Mouse (Mus musculus): ENCODE measurements around the gene Htr5a.

The Htr5a gene

GRCm38 (mm10) chr5:27841701-27842295 lies at the start of gene Htr5a:
Gene Htr5a (plus strand): TSS chr5:27842149.
- DNase-seq (ENCODE audit: low read depth, low spot score), result peak; percentile 82

- no peak for DNase-seq (ENCODE audit: low read depth, low spot score)
These were observed 49.8 kb upstream of the Htr5a start for GRCm38 (mm10) chr5:27792173-27792470.

- DNase-seq (ENCODE audit: low read depth, low spot score), result peak; percentile 72
These were observed 49.3 kb upstream of the Htr5a start for GRCm38 (mm10) chr5:27792531-27793205.

- DNase-seq (ENCODE audit: low read depth, low spot score), result peak; percentile 92
These were observed 48.0 kb upstream of the Htr5a start for GRCm38 (mm10) chr5:27793923-27794322.

GRCm38 (mm10) chr5:27814282-27814681 lies 27.7 kb upstream of the Htr5a start:
- DNase-seq (ENCODE audit: low read depth, low spot score), result peak; percentile 84

- peak; percentile 93 for DNase-seq (ENCODE audit: low read depth, low spot score)
These were observed 22.9 kb upstream of the Htr5a start for GRCm38 (mm10) chr5:27818840-27819672.

GRCm38 (mm10) chr5:27821161-27821560 lies 20.8 kb upstream of the Htr5a start:
- no peak for DNase-seq (ENCODE audit: low read depth, low spot score)

- DNase-seq (ENCODE audit: low read depth, low spot score), result no peak
These were observed 14.0 kb upstream of the Htr5a start for GRCm38 (mm10) chr5:27827971-27828370.

GRCm38 (mm10) chr5:27835096-27835495 lies 6.9 kb upstream of the Htr5a start:
- DNase-seq (ENCODE audit: low read depth, low spot score), result no peak

- peak; percentile 55 for DNase-seq (ENCODE audit: low read depth, low spot score)
These were observed 3.9 kb upstream of the Htr5a start for GRCm38 (mm10) chr5:27838061-27838460.

- DNase-seq (ENCODE audit: low read depth, low spot score), result peak; percentile 46
These were observed 847 bp downstream of the Htr5a start for GRCm38 (mm10) chr5:27842671-27843320.

GRCm38 (mm10) chr5:27846979-27847378 lies 5.0 kb downstream of the Htr5a start:
- no peak for DNase-seq (ENCODE audit: low read depth, low spot score)

GRCm38 (mm10) chr5:27854290-27854689 lies 12.3 kb downstream of the Htr5a start:
- DNase-seq (ENCODE audit: low read depth, low spot score), result peak; percentile 59

- no peak for DNase-seq (ENCODE audit: low read depth, low spot score)
These were observed 13.8 kb downstream of the Htr5a start for GRCm38 (mm10) chr5:27855726-27856125.

- DNase-seq (ENCODE audit: low read depth, low spot score), result no peak
These were observed 31.5 kb downstream of the Htr5a start for GRCm38 (mm10) chr5:27873240-27874082.

GRCm38 (mm10) chr5:27874211-27874610 lies 32.3 kb downstream of the Htr5a start:
- DNase-seq (ENCODE audit: low read depth, low spot score), result no peak

- DNase-seq (ENCODE audit: low read depth, low spot score), result no peak
These were observed 33.6 kb downstream of the Htr5a start for GRCm38 (mm10) chr5:27875341-27876105.

- DNase-seq (ENCODE audit: low read depth, low spot score), result no peak
These were observed 36.4 kb downstream of the Htr5a start for GRCm38 (mm10) chr5:27878356-27878755.

GRCm38 (mm10) chr5:27879726-27880125 lies 37.8 kb downstream of the Htr5a start:
- DNase-seq (ENCODE audit: low read depth, low spot score), result no peak

GRCm38 (mm10) chr5:27880329-27881036 lies 38.5 kb downstream of the Htr5a start:
- no peak for DNase-seq (ENCODE audit: low read depth, low spot score)
